Comparison of ENCODE assay signal across 8 mouse cellular contexts in genomic region chr17:27038335-27039050, GRCm38 (mm10). TPM values are rescaled to one million over a fixed set of nuclear protein-coding genes. Genes with fewer than 3 reads are reported as not detected.
DNase-seq lines count a peak whose midpoint lies in the region; ATAC-seq and TF ChIP-seq lines count a peak whose summit lies in the region.
"Had no signal": no experiment of that assay in that cellular context is flagged by ENCODE, and none has a peak within 500 bp of the region (broad histone marks: within the 10 kb centered on the region; RNA-seq: fewer than 3 reads in every experiment).

No protein-coding gene starts in this region.

- H3K9ac ChIP-seq in liver, embryonic 12.5 days = no peak overlapping the region
- H3K9ac ChIP-seq: midbrain, embryonic 12.5 days had no signal

- no peaks in the 10 kb centered on the region for H3K36me3 ChIP-seq in liver, embryonic 12.5 days
- no peaks in the 10 kb centered on the region for H3K36me3 ChIP-seq in small intestine, adult 2 months (ENCODE audit: control insufficient read depth, insufficient read depth, low read length)
- H3K36me3 ChIP-seq: midbrain, embryonic 12.5 days had no signal

- WGBS in liver, embryonic 12.5 days (ENCODE audit: insufficient replicate concordance) = 50% methylated on average over 18 of the region's 18 CpGs
- WGBS in small intestine, adult 2 months = 48% methylated on average over 18 of the region's 18 CpGs

- DNase-seq in liver (no peak), R1 (ENCODE audit: low read depth, low spot score) (peak; percentile 91)
- peak; percentile 93 for DNase-seq in fibroblast of lung, adult 2 months (ENCODE audit: low read depth)
- DNase-seq in layer of hippocampus, postnatal 10 days (ENCODE audit: low spot score in 2 of 2) = no peak
- no peak for DNase-seq in thymus, postnatal 10 days (ENCODE audit: low spot score in 2 of 2)

- TF ChIP-seq CTCF in small intestine, adult 2 months (IDR thresholded peaks at IDR 0.05; ENCODE audit: extremely low read depth, insufficient read length, insufficient replicate concordance, low read depth, low read length) = no peak

- H3K27me3 ChIP-seq in liver, embryonic 12.5 days (replicated peaks) = peaks cover 13% of the 10 kb centered on the region
- H3K27me3 ChIP-seq in small intestine, adult 2 months (ENCODE audit: control insufficient read depth, insufficient read depth, low read length) = no peaks in the 10 kb centered on the region

- H3K4me1 ChIP-seq in liver, embryonic 12.5 days = peaks cover 37% of the 10 kb centered on the region
- peaks cover 35% of the 10 kb centered on the region for H3K4me1 ChIP-seq in small intestine, adult 2 months (ENCODE audit: control insufficient read depth, insufficient read depth, insufficient read length, low read length)

- H3K4me2 ChIP-seq in liver, embryonic 12.5 days = no peak overlapping the region
- H3K4me2 ChIP-seq: midbrain, embryonic 12.5 days had no signal

- no peak overlapping the region for H3K4me3 ChIP-seq in liver, embryonic 12.5 days
- H3K4me3 ChIP-seq in small intestine, adult 2 months (ENCODE audit: low read depth, low read length) = peak overlapping the region; percentile 8; the same call in 1 of the 2 replicates
- H3K4me3 ChIP-seq: midbrain, embryonic 12.5 days had no signal

- TF ChIP-seq POLR2A in small intestine, adult 2 months (IDR thresholded peaks at IDR 0.05; ENCODE audit: low read depth, low read length) = peak; percentile 39; the same call in 1 of the 2 replicates

- H3K27ac ChIP-seq in liver, embryonic 12.5 days = no peak overlapping the region
- 0 out of 2 replicates have a peak overlapping the region, but pooled peaks have one; percentile 4 for H3K27ac ChIP-seq in small intestine, adult 2 months (ENCODE audit: insufficient read depth, low read depth, low read length)
- H3K27ac ChIP-seq: midbrain, embryonic 12.5 days had no signal

- H3K9me3 ChIP-seq in liver, embryonic 12.5 days (replicated peaks) = no peaks in the 10 kb centered on the region
- H3K9me3 ChIP-seq: midbrain, embryonic 12.5 days had no signal

- 0 out of 2 replicates have a peak, but pooled peaks have one; percentile 24 for ATAC-seq in liver, embryonic 12.5 days

RNA-seq across cellular contexts. Expression of gene Bak1, which starts 9.7 kb away (rescaled TPM):
- 2.7 and 3.2 TPM in 2 replicates for polyA plus RNA-seq in liver, embryonic 12.5 days (2016; fragmentation: Nextera tagmentation; extraction: Ambion mirVana)
- polyA plus RNA-seq in small intestine, adult 2 months (2012; rRNA removed) = 113 and 265 TPM in 2 replicates
- 10 to 100 TPM; 29.3 to 33.2 TPM for total RNA-seq in layer of hippocampus, postnatal 10 days (2021)

RNA-seq across cellular contexts. Expression of gene Itpr3, which starts 18.6 kb away (rescaled TPM):
- polyA plus RNA-seq in liver, embryonic 12.5 days (2016; fragmentation: Nextera tagmentation; extraction: Ambion mirVana) = 1.2 and 1.3 TPM in 2 replicates
- polyA plus RNA-seq in small intestine, adult 2 months (2012; rRNA removed) = 46.1 and 66.7 TPM in 2 replicates
- 1 to 10 TPM; 2.4 to 2.9 TPM for total RNA-seq in layer of hippocampus, postnatal 10 days (2021)

Comparison
In these comparisons a context has a peak if more than half of its experiments do, and no peak if none do; other contexts are left out.
1. DNase-seq: peak in R1 (single experiment) and fibroblast of lung, adult 2 months (single experiment); none in liver (single experiment), layer of hippocampus, postnatal 10 days (0 of 2) and thymus, postnatal 10 days (0 of 2).
2. RNA of gene Bak1, which starts 9.7 kb away (polyA plus RNA-seq): 113 to 265 TPM in small intestine, adult 2 months; 2.7 to 3.2 TPM in liver, embryonic 12.5 days; every median in the first group is over 10 times any median in the second.
3. RNA of gene Itpr3, which starts 18.6 kb away (polyA plus RNA-seq): 46.1 to 66.7 TPM in small intestine, adult 2 months; 1.2 to 1.3 TPM in liver, embryonic 12.5 days; every median in the first group is over 10 times any median in the second.